Mouse (Mus musculus) hindbrain, embryonic 16.5 days (tissue): ENCODE data around the gene Gpd1l. TPM values are rescaled to one million over a fixed set of nuclear protein-coding genes. Genes with fewer than 3 reads are reported as not detected.
A peak's percentile ranks its signal among the peaks of the same experiment; 100 is the strongest.

Experiments used
- ATAC-seq: fragments of 200-750 bp; cut with Nextera tagmentation; 2 replicates; pipeline ENCODE4 v1.8.0; 2017; ENCODE audit warnings: moderate TSS enrichment, moderate library complexity
- H3K27ac ChIP-seq: fragments of 300-500 bp; sonication (generic); 2 replicates; pipeline ENCODE4 v1.5.1; 2014; ENCODE audit warnings: low read depth, mild to moderate bottlenecking, control low read depth, low read length, moderate library complexity
- H3K27me3 ChIP-seq: fragments of 300-500 bp; sonication (generic); replicated peaks from 2 replicates; pipeline ENCODE4 v1.6.1; 2014; ENCODE audit warnings: low read length; ENCODE audit not compliant: control insufficient read depth, insufficient read depth
- H3K36me3 ChIP-seq: fragments of 300-500 bp; sonication (generic); 2 replicates; pipeline ENCODE4 v1.6.1; 2014; ENCODE audit warnings: mild to moderate bottlenecking, low read length, moderate library complexity, mixed read lengths; ENCODE audit not compliant: control insufficient read depth, insufficient read depth
- H3K4me1 ChIP-seq: fragments of 300-500 bp; sonication (generic); 2 replicates; pipeline ENCODE4 v1.6.1; 2014; ENCODE audit warnings: low read depth, low read length; ENCODE audit not compliant: control insufficient read depth, insufficient read depth
- H3K4me2 ChIP-seq: fragments of 300-500 bp; sonication (generic); 2 replicates; pipeline ENCODE4 v1.6.1; 2014; ENCODE audit warnings: mild to moderate bottlenecking, low read length, control low read depth, moderate library complexity
- H3K4me3 ChIP-seq: fragments of 300-500 bp; sonication (generic); 2 replicates; pipeline ENCODE4 v1.5.1; 2014; ENCODE audit warnings: mild to moderate bottlenecking, low read length, control low read depth, moderate library complexity
- H3K9ac ChIP-seq: fragments of 300-500 bp; sonication (generic); 2 replicates; pipeline ENCODE4 v1.6.1; 2014; ENCODE audit warnings: low read depth, mild to moderate bottlenecking, control low read depth, low read length, moderate library complexity
- H3K9me3 ChIP-seq: fragments of 300-500 bp; sonication (generic); 2 replicates; pipeline ENCODE4 v1.6.1; 2014; ENCODE audit warnings: mild to moderate bottlenecking, low read length, moderate library complexity; ENCODE audit not compliant: control insufficient read depth
- WGBS: fragments of 180-500 bp; shearing (Covaris S2); extraction: QIAGEN DNeasy Blood & Tissue Kit; methylation state at CpG from one replicate; pipeline ENCODE4 v1.1.7; 2014; 5-methylcytosine and 5-hydroxymethylcytosine counted together
- polyA plus RNA-seq: library from polyadenylated mRNA; unstranded; fragments of >200 nt; fragmentation: Nextera tagmentation; extraction: Ambion mirVana; gene quantifications from 2 replicates; pipeline ENCODE4 v1.2.1, GENCODE M21; 2015

The Gpd1l gene
- polyA plus RNA-seq, 1 experiment from 2014 or later: 41.4 TPM

DNA sequence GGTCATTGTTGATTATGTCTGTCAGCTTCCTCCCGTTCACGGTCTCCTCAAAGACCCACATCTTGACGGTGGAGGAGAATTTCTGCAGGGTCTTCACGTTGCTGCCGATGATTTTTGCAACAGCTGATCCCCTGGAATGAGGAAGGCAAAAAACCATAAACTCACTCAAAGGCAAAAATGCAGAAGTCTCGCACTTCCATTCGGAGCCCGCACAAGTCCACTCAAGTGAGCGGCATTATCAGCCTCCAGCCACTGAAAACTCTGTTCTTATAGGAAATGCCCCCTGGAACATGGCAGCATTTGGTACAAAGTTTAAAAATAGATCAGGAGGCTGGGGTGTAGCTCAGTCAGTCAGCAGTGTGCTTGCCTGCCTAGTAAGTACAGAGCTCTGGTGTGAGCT is 13.2 kb downstream of the Gpd1l start:
- no peak overlapping the region for H3K9ac ChIP-seq
- H3K4me1 ChIP-seq: no peaks in the 10 kb centered on the region; the same call in 1 of the 2 replicates
- H3K27ac ChIP-seq: no peak overlapping the region
- no peak overlapping the region for H3K4me3 ChIP-seq
- no peak overlapping the region for H3K4me2 ChIP-seq
- no peak for ATAC-seq
- 84% methylated on average over 9 of the region's 9 CpGs for WGBS
- peaks cover 11% of the 10 kb centered on the region; the same call in 1 of the 2 replicates for H3K36me3 ChIP-seq
- no peaks in the 10 kb centered on the region for H3K27me3 ChIP-seq
- H3K9me3 ChIP-seq: no peaks in the 10 kb centered on the region

DNA sequence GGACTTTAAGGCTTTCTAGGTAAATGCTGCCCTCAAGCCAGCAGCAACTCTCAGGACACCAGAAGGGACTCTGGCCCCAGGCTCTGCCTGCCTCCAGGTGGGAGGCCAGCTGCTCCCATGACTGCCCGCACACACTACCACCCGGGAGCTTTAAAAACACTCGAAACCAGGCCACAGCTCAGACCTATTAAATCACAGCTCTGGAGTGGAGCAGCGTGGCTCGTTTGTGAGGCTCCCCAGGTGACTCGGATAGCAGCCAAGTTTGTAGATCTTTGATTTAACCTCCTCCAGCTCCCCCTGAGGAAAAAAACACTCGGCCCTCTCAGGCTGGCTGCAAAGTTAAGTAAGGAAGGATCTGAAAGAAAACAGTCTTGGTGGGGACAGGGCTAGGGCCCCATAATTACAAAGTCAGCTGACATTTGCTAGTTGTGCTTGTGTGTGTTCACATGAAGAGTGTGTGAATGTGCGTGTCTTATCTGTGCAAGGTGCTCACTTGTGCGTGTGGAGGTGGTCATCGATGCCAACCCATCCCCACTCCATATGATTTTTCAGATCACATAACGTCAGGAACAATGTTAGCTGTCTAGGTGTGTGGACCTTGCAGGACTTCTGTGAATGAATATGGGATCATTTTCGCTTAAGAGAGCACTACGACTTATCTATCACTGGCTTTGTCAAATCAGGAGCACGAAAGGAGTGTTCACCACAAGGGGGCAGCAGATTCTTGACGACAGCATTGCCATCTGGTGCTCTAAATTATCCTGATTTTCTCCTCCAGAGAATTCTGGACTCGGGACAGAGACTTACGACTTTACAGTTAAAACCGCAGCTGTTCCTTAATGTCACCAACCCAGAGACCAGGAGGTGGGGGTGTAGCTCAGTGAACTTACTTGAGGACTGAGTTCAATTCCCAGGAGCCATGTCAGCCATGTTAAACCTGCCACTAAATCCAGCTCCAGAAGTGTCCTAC is 20.8 kb downstream of the Gpd1l start:
- peak; percentile 54; the same call in 1 of the 2 replicates for ATAC-seq
- WGBS: 39% methylated on average over 18 of the region's 18 CpGs

GRCm38 (mm10) chr9:114907509-114907908 is 26.3 kb downstream of the Gpd1l start:
- 0 out of 2 replicates have a peak, but pooled peaks cover 9% of the 10 kb centered on the region for H3K36me3 ChIP-seq
- no peaks in the 10 kb centered on the region; the same call in 1 of the 2 replicates for H3K4me1 ChIP-seq
- 83% methylated on average over 7 of the region's 7 CpGs for WGBS
- H3K27me3 ChIP-seq: no peaks in the 10 kb centered on the region
- no peak for ATAC-seq
- no peak overlapping the region for H3K9ac ChIP-seq
- no peak overlapping the region for H3K4me3 ChIP-seq
- no peak overlapping the region for H3K27ac ChIP-seq
- no peaks in the 10 kb centered on the region for H3K9me3 ChIP-seq
- no peak overlapping the region for H3K4me2 ChIP-seq

More for the DNA sequence above, 20.8 kb downstream of the Gpd1l start:
- Histone ChIP-seq H3K27me3 (no peaks in the 10 kb centered on the region), H3K4me3 (no peak overlapping the region), H3K36me3 (peaks cover 24% of the 10 kb centered on the region; the same call in 1 of the 2 replicates), H3K4me1 (no peaks in the 10 kb centered on the region; the same call in 1 of the 2 replicates), H3K9me3 (no peaks in the 10 kb centered on the region), H3K9ac (no peak overlapping the region), H3K4me2 (no peak overlapping the region), H3K27ac (no peak overlapping the region)

DNA sequence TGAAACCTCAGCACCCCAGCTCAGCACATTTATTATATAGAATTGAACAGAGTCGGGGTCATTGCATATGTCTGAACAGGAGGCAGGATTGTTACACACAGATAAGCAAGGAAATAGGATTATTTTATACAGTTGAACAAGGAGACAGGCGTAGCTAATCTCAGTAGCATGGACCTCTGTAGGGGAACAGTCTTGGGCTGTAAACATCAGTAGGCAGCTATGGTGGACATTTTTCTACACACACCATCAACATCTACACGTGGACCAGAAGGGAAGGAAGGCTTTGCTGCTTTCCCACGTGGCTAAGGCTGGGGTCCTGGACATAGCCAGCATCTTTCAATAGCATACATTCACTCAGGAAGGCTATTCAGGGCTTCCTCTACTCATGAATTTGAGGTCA is 37.9 kb downstream of the Gpd1l start:
- Histone ChIP-seq H3K27ac (no peak overlapping the region), H3K27me3 (no peaks in the 10 kb centered on the region), H3K9ac (no peak overlapping the region), H3K4me3 (no peak overlapping the region), H3K4me2 (no peak overlapping the region), H3K9me3 (no peaks in the 10 kb centered on the region), H3K4me1 (no peaks in the 10 kb centered on the region), H3K36me3 (no peaks in the 10 kb centered on the region; the same call in 1 of the 2 replicates)
- 66% methylated on average over 4 of the region's 4 CpGs for WGBS
- no peak for ATAC-seq

- Histone ChIP-seq H3K27me3 (no peaks in the 10 kb centered on the region), H3K4me2 (no peak overlapping the region), H3K4me3 (no peak overlapping the region), H3K9me3 (no peaks in the 10 kb centered on the region), H3K36me3 (no peaks in the 10 kb centered on the region; the same call in 1 of the 2 replicates), H3K27ac (no peak overlapping the region), H3K9ac (no peak overlapping the region), H3K4me1 (no peaks in the 10 kb centered on the region)
- ATAC-seq: no peak
- WGBS: 78% methylated on average over 11 of the region's 11 CpGs
Measured at GRCm38 (mm10) chr9:114892974-114893373, 40.8 kb downstream of the Gpd1l start.

DNA sequence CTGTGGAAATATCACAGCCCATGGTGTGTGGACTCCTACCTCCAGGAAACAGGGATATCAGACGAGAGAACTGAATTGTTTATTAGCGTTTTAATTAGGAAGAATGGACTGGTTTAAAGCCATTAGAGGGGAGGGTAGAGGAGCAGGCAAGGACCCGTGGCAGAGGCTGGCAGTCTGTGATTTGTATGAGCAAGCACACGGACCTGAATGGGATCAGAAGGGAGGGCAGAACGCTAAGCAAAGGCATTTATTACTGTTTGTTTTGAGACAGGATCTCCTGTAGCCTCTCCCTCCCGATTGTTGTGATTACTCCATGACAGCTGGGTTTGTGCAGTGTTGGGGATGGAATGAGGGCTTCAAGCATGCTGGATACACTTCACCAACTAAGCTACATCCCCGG is 43.4 kb downstream of the Gpd1l start:
- no peaks in the 10 kb centered on the region for H3K4me1 ChIP-seq
- H3K36me3 ChIP-seq: no peaks in the 10 kb centered on the region; the same call in 1 of the 2 replicates
- no peak for ATAC-seq
- H3K9ac ChIP-seq: no peak overlapping the region
- no peak overlapping the region for H3K4me3 ChIP-seq
- WGBS: 43% methylated on average over 7 of the region's 7 CpGs
- no peaks in the 10 kb centered on the region for H3K9me3 ChIP-seq
- H3K27ac ChIP-seq: no peak overlapping the region
- H3K27me3 ChIP-seq: no peaks in the 10 kb centered on the region
- no peak overlapping the region for H3K4me2 ChIP-seq

DNA sequence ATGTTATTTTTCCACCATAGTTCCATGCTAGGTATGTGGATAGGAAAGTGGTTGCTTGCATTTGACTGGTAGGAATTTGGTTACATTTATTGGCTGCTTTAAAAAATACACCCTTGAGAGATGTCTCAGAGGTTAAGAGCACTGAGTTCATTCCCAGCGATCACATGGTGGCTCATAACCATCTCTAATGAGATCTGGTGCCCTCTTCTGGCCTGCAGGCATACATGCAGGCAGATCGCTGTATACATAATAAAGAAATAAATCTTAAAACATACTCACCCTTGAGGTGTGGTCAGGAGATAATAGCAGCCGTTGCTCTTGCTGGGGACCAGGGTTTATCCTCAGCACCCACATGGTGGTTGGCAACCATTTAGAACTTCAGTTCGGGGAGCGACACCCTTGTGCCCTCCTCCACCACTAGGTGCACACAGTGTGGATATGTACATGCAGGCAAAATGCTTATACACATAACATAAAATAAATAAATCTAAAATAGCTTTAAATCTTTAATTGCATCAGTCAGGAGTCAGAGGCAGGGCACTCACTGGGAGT is 44.9 kb downstream of the Gpd1l start:
- WGBS: 91% methylated on average over 5 of the region's 5 CpGs
- Histone ChIP-seq H3K27me3 (no peaks in the 10 kb centered on the region), H3K4me1 (no peaks in the 10 kb centered on the region), H3K4me3 (no peak overlapping the region), H3K36me3 (no peaks in the 10 kb centered on the region), H3K9ac (no peak overlapping the region), H3K4me2 (no peak overlapping the region), H3K9me3 (no peaks in the 10 kb centered on the region), H3K27ac (no peak overlapping the region)
- no peak for ATAC-seq

DNA sequence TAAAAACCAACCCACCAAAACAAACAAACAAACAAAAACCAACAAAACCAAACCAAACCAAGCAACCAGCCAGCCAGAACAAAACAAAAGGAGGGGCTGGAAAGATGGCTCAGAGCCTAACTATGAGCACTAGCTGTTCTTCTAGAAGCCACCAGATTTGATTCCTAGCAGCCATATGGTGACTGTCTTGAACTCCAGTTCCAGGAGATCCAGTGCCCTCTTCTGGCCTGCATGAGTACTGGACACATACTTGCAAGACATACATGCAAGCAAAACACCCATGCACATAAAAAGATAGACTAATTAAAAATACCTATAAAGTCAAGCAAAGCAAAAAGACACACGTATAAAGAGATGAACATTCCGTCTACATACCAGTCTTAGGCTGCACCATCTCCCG is 46.1 kb downstream of the Gpd1l start:
- Histone ChIP-seq H3K9me3 (no peaks in the 10 kb centered on the region), H3K27ac (no peak overlapping the region), H3K4me3 (no peak overlapping the region), H3K4me1 (no peaks in the 10 kb centered on the region), H3K9ac (no peak overlapping the region), H3K27me3 (no peaks in the 10 kb centered on the region), H3K36me3 (no peaks in the 10 kb centered on the region), H3K4me2 (no peak overlapping the region)
- 96% methylated on average over 3 of the region's 3 CpGs for WGBS
- no peak for ATAC-seq

- no peak overlapping the region for H3K4me2 ChIP-seq
- H3K4me3 ChIP-seq: no peak overlapping the region
- no peaks in the 10 kb centered on the region for H3K4me1 ChIP-seq
- ATAC-seq: no peak
- no peak overlapping the region for H3K27ac ChIP-seq
- H3K27me3 ChIP-seq: no peaks in the 10 kb centered on the region
- 34% methylated on average over 8 of the region's 8 CpGs for WGBS
- H3K9ac ChIP-seq: no peak overlapping the region
- no peaks in the 10 kb centered on the region for H3K36me3 ChIP-seq
- H3K9me3 ChIP-seq: no peaks in the 10 kb centered on the region
Measured at GRCm38 (mm10) chr9:114885991-114886662, 47.7 kb downstream of the Gpd1l start.
